Mouse (Mus musculus) forebrain, embryonic 16.5 days (tissue): ENCODE measurements around the gene Crebrf. TPM values are rescaled to one million over a fixed set of nuclear protein-coding genes. Genes with fewer than 3 reads are reported as not detected.
A peak's percentile ranks its signal among the peaks of the same experiment; 100 is the strongest.

ENCODE experiments used
- ATAC-seq: fragments of 200-750 bp; cut with Nextera tagmentation; 2 replicates; pipeline ENCODE4 v1.8.0; 2017; ENCODE audit warnings: mild to moderate bottlenecking, moderate library complexity
- H3K27ac ChIP-seq: fragments of 300-500 bp; sonication (generic); 2 replicates; pipeline ENCODE4 v1.5.1; 2014; ENCODE audit warnings: low read length, control low read depth
- H3K27me3 ChIP-seq: fragments of 300-500 bp; sonication (generic); replicated peaks from 2 replicates; pipeline ENCODE4 v1.6.1; 2014; ENCODE audit warnings: low read length; ENCODE audit not compliant: control insufficient read depth, insufficient read depth
- H3K36me3 ChIP-seq: fragments of 300-500 bp; sonication (generic); 2 replicates; pipeline ENCODE4 v1.6.1; 2014; ENCODE audit not compliant: control insufficient read depth, insufficient read depth
- H3K4me1 ChIP-seq: fragments of 300-500 bp; sonication (generic); replicated peaks from 2 replicates; pipeline ENCODE4 v1.6.1; 2014; ENCODE audit warnings: low read length; ENCODE audit not compliant: control insufficient read depth, insufficient read depth
- H3K4me2 ChIP-seq: fragments of 300-500 bp; sonication (generic); 2 replicates; pipeline ENCODE4 v1.6.1; 2014; ENCODE audit warnings: mild to moderate bottlenecking, low read length, control low read depth
- H3K4me3 ChIP-seq: fragments of 300-500 bp; sonication (generic); replicated peaks from 2 replicates; pipeline ENCODE4 v1.5.1; 2014; ENCODE audit warnings: mild to moderate bottlenecking, low read length, control low read depth
- H3K9ac ChIP-seq: fragments of 300-500 bp; sonication (generic); replicated peaks from 2 replicates; pipeline ENCODE4 v1.6.1; 2014; ENCODE audit warnings: low read depth, low read length, control low read depth
- H3K9me3 ChIP-seq: fragments of 300-500 bp; sonication (generic); 2 replicates; pipeline ENCODE4 v1.6.1; 2016; ENCODE audit warnings: low read length; ENCODE audit not compliant: control insufficient read depth
- WGBS: fragments of 180-500 bp; shearing (Covaris S2); extraction: QIAGEN DNeasy Blood & Tissue Kit; methylation state at CpG from one replicate; pipeline ENCODE4 v1.1.7; 2014; 5-methylcytosine and 5-hydroxymethylcytosine counted together
- polyA plus RNA-seq: library from polyadenylated mRNA; unstranded; fragments of >200 nt; fragmentation: Nextera tagmentation; extraction: Ambion mirVana; gene quantifications from 2 replicates; pipeline ENCODE4 v1.2.1, GENCODE M21; 2015

Gene Crebrf
- polyA plus RNA-seq, 1 experiment from 2014 or later = 11.9 TPM

- Histone ChIP-seq H3K27ac (no peak overlapping the region), H3K4me3 (no peak overlapping the region), H3K9me3 (no peaks in the 10 kb centered on the region), H3K4me1 (no peaks in the 10 kb centered on the region), H3K27me3 (no peaks in the 10 kb centered on the region), H3K36me3 (0 out of 2 replicates have a peak, but pooled peaks cover 2% of the 10 kb centered on the region), H3K4me2 (no peak overlapping the region), H3K9ac (no peak overlapping the region)
- ATAC-seq = no peak
- WGBS = 92% methylated on average over 2 of the region's 2 CpGs
These were observed 38.0 kb downstream of the Crebrf start for GRCm38 (mm10) chr17:26753476-26753875.

- WGBS = 89% methylated on average over 5 of the region's 5 CpGs
These were observed 51.8 kb downstream of the Crebrf start for GRCm38 (mm10) chr17:26767100-26767753.

GRCm38 (mm10) chr17:26767754-26768124, 52.3 kb downstream of the Crebrf start:
- Histone ChIP-seq H3K27ac (no peak overlapping the region), H3K27me3 (no peaks in the 10 kb centered on the region), H3K4me2 (no peak overlapping the region), H3K9ac (no peak overlapping the region), H3K36me3 (peaks cover 5% of the 10 kb centered on the region), H3K9me3 (no peaks in the 10 kb centered on the region), H3K4me1 (no peaks in the 10 kb centered on the region), H3K4me3 (no peak overlapping the region)
- ATAC-seq = no peak
- 55% methylated on average over 2 of the region's 2 CpGs for WGBS

More at GRCm38 (mm10) chr17:26767100-26767753, 51.8 kb downstream of the Crebrf start:
- ATAC-seq = no peak
- Histone ChIP-seq H3K27me3 (no peaks in the 10 kb centered on the region), H3K4me3 (no peak overlapping the region), H3K27ac (no peak overlapping the region), H3K36me3 (peaks cover 5% of the 10 kb centered on the region), H3K4me1 (no peaks in the 10 kb centered on the region), H3K9ac (no peak overlapping the region), H3K9me3 (no peaks in the 10 kb centered on the region), H3K4me2 (no peak overlapping the region)

GRCm38 (mm10) chr17:26776211-26776610, 60.8 kb downstream of the Crebrf start:
- 0 out of 2 replicates have a peak, but pooled peaks cover 2% of the 10 kb centered on the region for H3K36me3 ChIP-seq
- 50% methylated on average over 10 of the region's 10 CpGs for WGBS
- no peak for ATAC-seq
- H3K27me3 ChIP-seq = no peaks in the 10 kb centered on the region
- H3K4me2 ChIP-seq = no peak overlapping the region
- no peak overlapping the region for H3K9ac ChIP-seq
- no peaks in the 10 kb centered on the region for H3K9me3 ChIP-seq
- no peak overlapping the region for H3K27ac ChIP-seq
- H3K4me3 ChIP-seq = no peak overlapping the region
- H3K4me1 ChIP-seq = peaks cover 4% of the 10 kb centered on the region; the same call in 1 of the 2 replicates

- WGBS = 90% methylated on average over 4 of the region's 4 CpGs
- ATAC-seq = no peak
- H3K4me2 ChIP-seq = no peak overlapping the region
- H3K9me3 ChIP-seq = no peaks in the 10 kb centered on the region
- H3K4me1 ChIP-seq = peaks cover 12% of the 10 kb centered on the region
- no peak overlapping the region for H3K4me3 ChIP-seq
- H3K36me3 ChIP-seq = 0 out of 2 replicates have a peak, but pooled peaks cover 2% of the 10 kb centered on the region
- H3K9ac ChIP-seq = no peak overlapping the region
- H3K27ac ChIP-seq = no peak overlapping the region
- H3K27me3 ChIP-seq = no peaks in the 10 kb centered on the region
These were observed 62.6 kb downstream of the Crebrf start for GRCm38 (mm10) chr17:26778001-26778400.

GRCm38 (mm10) chr17:26778430-26779100, 63.1 kb downstream of the Crebrf start:
- 92% methylated on average over 3 of the region's 3 CpGs for WGBS
- ATAC-seq = no peak
- H3K9ac ChIP-seq = no peak overlapping the region
- peaks cover 12% of the 10 kb centered on the region for H3K4me1 ChIP-seq
- H3K36me3 ChIP-seq = peaks cover 2% of the 10 kb centered on the region; the same call in 1 of the 2 replicates
- H3K4me2 ChIP-seq = no peak overlapping the region
- no peak overlapping the region for H3K4me3 ChIP-seq
- H3K9me3 ChIP-seq = no peaks in the 10 kb centered on the region
- H3K27ac ChIP-seq = no peak overlapping the region
- no peaks in the 10 kb centered on the region for H3K27me3 ChIP-seq

GRCm38 (mm10) chr17:26779471-26779870, 64.0 kb downstream of the Crebrf start:
- Histone ChIP-seq H3K4me2 (no peak overlapping the region), H3K9me3 (no peaks in the 10 kb centered on the region), H3K9ac (no peak overlapping the region), H3K4me3 (no peak overlapping the region), H3K4me1 (peaks cover 12% of the 10 kb centered on the region), H3K27ac (no peak overlapping the region), H3K36me3 (peaks cover 7% of the 10 kb centered on the region), H3K27me3 (no peaks in the 10 kb centered on the region)
- WGBS = 91% methylated on average over 2 of the region's 2 CpGs
- ATAC-seq = no peak

- Histone ChIP-seq H3K9me3 (no peaks in the 10 kb centered on the region), H3K9ac (peak within 1 kb of the TSS; percentile 82), H3K27me3 (no peaks in the 10 kb centered on the region), H3K4me3 (peak within 1 kb of the TSS; percentile 76), H3K36me3 (peaks cover 17% of the 10 kb centered on the region), H3K4me1 (peaks cover 12% of the 10 kb centered on the region), H3K27ac (peak within 1 kb of the TSS; percentile 44; the same call in 1 of the 2 replicates), H3K4me2 (peak within 1 kb of the TSS; percentile 60)
- ATAC-seq = peak; percentile 81
- WGBS = under 1% methylated on average over 42 of the region's 42 CpGs
These were observed 65.5 kb downstream of the Crebrf start, which contains the start of gene Bnip1 for GRCm38 (mm10) chr17:26780750-26781571. TSS of gene Bnip1 (plus strand) at chr17:26781066.

- peak overlapping the region; percentile 76 for H3K4me3 ChIP-seq
- H3K27ac ChIP-seq = no peak overlapping the region
- peak overlapping the region; percentile 60 for H3K4me2 ChIP-seq
- 21% methylated on average over 5 of the region's 5 CpGs for WGBS
- H3K4me1 ChIP-seq = peaks cover 12% of the 10 kb centered on the region
- peaks cover 19% of the 10 kb centered on the region for H3K36me3 ChIP-seq
- no peaks in the 10 kb centered on the region for H3K9me3 ChIP-seq
- ATAC-seq = no peak
- peak overlapping the region; percentile 82 for H3K9ac ChIP-seq
- no peaks in the 10 kb centered on the region for H3K27me3 ChIP-seq
These were observed 66.2 kb downstream of the Crebrf start for GRCm38 (mm10) chr17:26781610-26782043.
